Mouse (Mus musculus): ENCODE results near the gene Abcg4.

GRCm38 (mm10) chr9:44314257-44314547 lies 25.8 kb upstream of the Abcg4 start:
- TF ChIP-seq CTCF (IDR thresholded peaks at IDR 0.05; ENCODE audit: extremely low read depth, insufficient read depth, insufficient read length, insufficient replicate concordance) (no peak), POLR2A (IDR thresholded peaks at IDR 0.05; ENCODE audit: low read depth, low read length) (no peak)
